Mouse (Mus musculus): Measurements from ENCODE around the gene Tigd2. TPM values are rescaled to one million over a fixed set of nuclear protein-coding genes. Genes with fewer than 3 reads are reported as not detected.
A peak's percentile ranks its signal among the peaks of the same experiment; 100 is the strongest.
"Not testable (repeated sequence)": the region's sequence is repeated elsewhere in the genome, so short reads cannot be mapped to it uniquely, and the experiment has no call there.

Tigd2 gene
- 10 to 100 TPM in 1 of 2 experiments, 1 to 10 TPM in 1; 9.8 to 10.9 TPM for total RNA-seq (2021)
- long read RNA-seq, experiment 1, transcript Tigd2-201 (2 exons, 3,007 nt) = major isoform, 17 of 18 reads
- long read RNA-seq, experiment 1, partial matches to known transcripts = 0 of 18 reads
- long read RNA-seq, experiment 1, other reads (novel, unspliced or antisense) = 1 of 18 reads
- long read RNA-seq, experiment 2, transcript Tigd2-201 (2 exons, 3,007 nt) = major isoform, 17 of 20 reads
- long read RNA-seq, experiment 2, partial matches to known transcripts = 0 of 20 reads
- long read RNA-seq, experiment 2, other reads (novel, unspliced or antisense) = 3 of 20 reads

DNA sequence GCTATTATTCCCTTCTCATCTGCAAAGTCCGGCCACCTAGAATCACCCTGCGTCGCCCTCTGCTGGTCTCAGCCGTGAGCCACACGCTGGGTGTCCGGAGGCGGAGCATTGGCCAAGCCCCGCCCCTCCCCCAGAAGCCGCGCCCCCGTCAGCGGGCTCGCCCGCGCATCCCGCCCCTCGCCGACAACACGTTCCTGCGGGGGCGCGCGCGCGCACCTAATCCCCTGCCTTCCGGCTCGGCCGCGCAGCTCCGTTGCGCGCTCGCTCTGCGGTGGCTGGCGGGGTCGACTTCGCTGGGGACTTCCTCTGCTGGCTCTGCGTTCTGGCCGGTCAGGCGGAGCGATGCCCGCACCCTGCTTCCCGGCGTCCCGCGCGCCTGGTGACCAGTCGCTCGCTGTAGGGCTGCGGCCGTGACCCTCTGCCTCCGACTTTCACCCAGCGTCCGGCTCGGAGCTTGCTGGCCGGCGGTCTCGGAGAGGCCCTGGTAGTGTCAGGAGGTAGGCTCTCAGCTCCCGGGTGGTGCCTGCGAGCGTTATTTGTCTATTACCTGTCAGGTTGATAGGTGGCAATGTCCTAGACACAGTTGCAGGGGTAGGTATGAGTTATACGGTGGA is at the start of gene Tigd2:
Tigd2 (plus strand) TSS at position 186 of the 614 bp plus-strand sequence.
- peak; percentile 97 for DNase-seq

DNA sequence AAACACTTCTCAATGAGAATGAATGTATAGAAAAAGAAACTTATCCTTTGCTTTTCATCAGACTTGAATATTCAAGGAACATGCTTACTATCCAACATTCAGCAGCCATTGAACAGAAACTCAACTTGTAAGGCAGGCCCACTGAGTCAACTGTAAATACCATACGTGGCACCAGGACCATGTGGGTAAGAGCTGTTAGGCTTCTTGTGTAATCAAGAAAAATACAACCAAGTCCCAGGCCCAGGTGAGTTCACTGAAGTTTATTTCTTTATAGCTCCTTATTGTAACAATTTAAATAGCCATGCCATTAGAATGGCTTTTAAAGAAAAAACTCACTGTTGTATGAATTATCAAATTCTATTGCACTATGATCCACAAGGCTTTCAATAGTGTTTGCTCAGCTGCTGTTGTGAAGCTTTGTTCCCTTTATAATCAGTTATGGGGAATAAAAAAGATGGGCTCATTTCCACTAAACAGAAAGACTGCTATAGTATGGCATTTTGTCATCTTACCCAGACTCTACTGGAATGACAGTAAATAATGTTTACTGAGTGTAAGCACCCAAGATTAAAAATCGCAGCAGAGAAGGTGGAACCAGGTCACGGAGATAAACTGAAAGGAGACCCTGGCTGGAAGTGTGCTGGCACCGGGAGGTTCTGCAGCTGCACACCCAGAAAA is 46.7 kb upstream of the Tigd2 start:
- no peak for DNase-seq

DNA sequence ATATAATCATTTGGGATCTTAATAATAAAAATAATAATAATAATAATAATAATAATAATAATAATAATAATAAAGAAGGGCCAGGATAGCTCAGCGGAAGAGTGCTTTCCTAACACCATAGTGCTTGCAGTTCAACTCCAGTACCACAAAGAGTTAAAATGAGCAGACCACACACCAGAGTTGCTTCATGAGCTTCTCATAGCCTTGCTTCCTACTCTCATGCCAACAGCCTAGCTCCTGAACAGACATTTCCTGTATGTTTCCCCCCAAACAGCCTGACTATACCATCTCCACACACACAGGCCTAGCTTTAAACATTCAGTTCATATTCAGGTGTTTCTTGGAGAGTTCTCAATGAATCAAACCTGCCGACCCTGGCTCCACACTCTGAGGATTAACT is 45.8 kb upstream of the Tigd2 start:
- DNase-seq = no peak

GRCm38 (mm10) chr6:59163407-59163806 is 45.3 kb upstream of the Tigd2 start:
- no peak for DNase-seq

GRCm38 (mm10) chr6:59168939-59169338 is 39.7 kb upstream of the Tigd2 start:
- DNase-seq = no peak

GRCm38 (mm10) chr6:59171230-59171629 is 37.4 kb upstream of the Tigd2 start:
- no peak for DNase-seq

GRCm38 (mm10) chr6:59173940-59174339 is 34.7 kb upstream of the Tigd2 start:
- no peak for DNase-seq

DNA sequence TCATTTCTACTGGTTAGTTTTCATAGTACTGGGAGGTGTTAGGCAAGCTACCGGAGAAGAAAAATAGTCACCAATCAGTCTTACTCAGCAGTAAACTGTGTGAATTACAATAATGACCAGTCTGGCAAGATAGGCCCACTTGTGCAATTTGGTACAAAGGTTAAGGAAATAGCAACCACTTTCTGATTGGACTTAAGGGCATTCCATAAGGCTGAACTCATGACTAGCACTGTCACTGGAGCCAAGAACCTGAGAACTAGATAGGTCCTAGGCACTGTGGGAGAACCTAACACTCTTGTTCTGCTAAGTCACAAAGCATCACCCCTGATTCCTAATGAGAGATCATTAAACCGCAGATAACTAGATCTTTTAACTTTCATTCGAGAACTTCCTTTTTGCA is 30.6 kb upstream of the Tigd2 start:
- DNase-seq = no peak

GRCm38 (mm10) chr6:59180376-59180996 is 28.2 kb upstream of the Tigd2 start:
- peak; percentile 31 for DNase-seq

- DNase-seq = peak; percentile 10
Observed at GRCm38 (mm10) chr6:59185010-59185699, 23.5 kb upstream of the Tigd2 start.

GRCm38 (mm10) chr6:59190006-59190405 is 18.7 kb upstream of the Tigd2 start:
- no peak for DNase-seq

GRCm38 (mm10) chr6:59194518-59194917 is 14.2 kb upstream of the Tigd2 start:
- DNase-seq = not testable (repeated sequence)

- no peak for DNase-seq
Observed at GRCm38 (mm10) chr6:59195849-59196635, 12.6 kb upstream of the Tigd2 start.

GRCm38 (mm10) chr6:59196746-59197145 is 11.9 kb upstream of the Tigd2 start:
- no peak for DNase-seq

DNA sequence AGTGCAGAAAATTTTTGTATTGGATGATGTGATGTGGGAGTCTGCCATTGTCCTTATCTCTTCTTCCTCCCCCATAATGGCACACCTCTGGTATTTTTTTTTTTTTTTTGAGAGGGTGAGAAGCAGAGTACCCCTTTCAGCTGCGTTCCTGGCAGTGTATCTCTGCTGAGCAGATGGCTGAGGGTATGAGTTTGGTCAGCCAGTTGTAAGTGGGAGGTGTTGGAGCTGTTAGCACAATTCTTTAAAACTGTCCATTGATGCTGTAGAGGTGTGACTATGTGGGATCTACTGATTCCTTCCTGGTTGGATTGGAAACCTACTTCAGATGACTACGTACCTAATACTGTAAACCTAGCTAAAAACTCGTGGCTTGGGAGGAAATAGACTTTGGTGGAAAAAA is 10.3 kb upstream of the Tigd2 start:
- DNase-seq = no peak

GRCm38 (mm10) chr6:59199021-59199420 is 9.6 kb upstream of the Tigd2 start:
- DNase-seq = no peak

- DNase-seq = no peak
Observed at GRCm38 (mm10) chr6:59207561-59207960, 1.1 kb upstream of the Tigd2 start.

DNA sequence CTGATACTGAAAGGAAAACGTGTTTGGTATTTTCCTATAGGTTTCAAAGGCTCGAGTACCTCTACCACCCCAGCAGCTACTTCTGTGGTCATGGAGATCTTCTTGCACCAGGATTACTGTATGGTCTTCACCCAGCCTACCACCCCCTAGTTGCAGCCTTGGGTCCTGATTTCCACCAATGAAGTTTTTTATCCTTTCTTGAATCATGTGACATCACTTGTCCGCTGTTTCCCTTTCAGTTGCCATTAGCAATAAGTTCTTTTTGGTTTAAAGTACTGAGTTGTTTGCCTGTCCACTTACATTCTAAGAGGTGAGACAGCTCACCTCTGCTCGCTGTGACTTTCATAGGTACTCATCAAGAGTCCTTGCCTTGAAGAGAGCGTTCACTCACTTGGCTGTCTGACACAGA is 633 bp downstream of the Tigd2 start:
- no peak for DNase-seq

DNA sequence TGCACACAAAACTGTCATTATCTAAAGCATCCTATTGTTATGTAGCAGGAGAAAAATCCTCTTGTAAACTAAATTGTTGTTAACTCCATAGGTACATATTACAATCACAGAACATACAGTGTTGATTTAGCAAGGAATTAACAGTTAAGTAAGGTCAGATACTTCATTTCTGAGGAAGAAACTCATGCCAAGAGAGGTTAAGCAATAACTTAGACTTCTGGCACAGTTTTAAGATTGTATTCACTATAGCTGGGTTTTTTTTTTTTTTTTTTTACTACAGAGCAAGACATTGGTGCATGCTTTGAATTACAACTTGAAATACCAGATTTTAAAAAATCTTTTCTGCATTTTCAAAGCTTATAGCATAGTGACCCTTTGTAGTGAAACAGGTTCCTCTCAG is 24.5 kb downstream of the Tigd2 start:
- no peak for DNase-seq

DNA sequence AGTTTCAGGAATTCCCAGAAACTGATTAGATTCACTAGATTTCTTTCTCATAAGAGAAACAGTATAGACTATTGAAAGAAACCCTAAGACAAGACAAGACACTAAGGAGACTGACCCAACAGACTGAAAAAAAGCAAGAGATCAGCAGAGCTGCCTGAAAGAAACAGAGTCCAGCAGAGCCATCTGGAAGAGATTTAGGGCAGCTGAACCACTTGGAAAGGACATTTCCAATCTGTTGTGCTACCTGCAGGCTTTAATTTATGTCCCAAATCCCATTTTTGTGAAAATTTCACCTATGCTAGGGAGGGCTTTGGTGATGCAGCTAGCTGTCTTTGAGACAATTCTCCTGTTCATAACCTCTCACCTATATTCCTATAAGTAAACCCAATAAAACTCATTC is 25.0 kb downstream of the Tigd2 start:
- no peak for DNase-seq

DNA sequence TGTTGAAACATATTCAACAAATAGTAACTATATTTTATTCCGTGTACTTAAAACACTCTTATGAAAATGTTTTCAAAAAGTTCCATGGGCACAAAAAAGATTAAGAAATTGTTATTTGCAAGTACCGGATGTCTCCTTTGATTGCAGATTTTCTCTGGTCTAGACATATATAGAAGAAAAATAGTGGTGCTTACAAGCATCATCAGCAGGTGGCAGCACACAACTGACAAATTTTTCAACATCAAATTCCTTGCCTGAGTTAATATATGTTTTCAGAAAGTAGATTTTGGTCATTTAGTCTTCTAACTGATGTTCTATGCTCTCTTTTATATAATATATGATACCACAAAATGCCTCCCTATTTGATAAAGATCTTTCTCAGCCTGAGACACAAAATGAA is 41.0 kb downstream of the Tigd2 start:
- peak; percentile 10 for DNase-seq

- no peak for DNase-seq
Observed at GRCm38 (mm10) chr6:59250536-59250935, 41.9 kb downstream of the Tigd2 start.

All from gastrocnemius, postnatal 10 days (tissue).